Mouse (Mus musculus) adrenal gland, adult 8-10 months (tissue): Measurements from ENCODE around the gene Hfe2. TPM values are rescaled to one million over a fixed set of nuclear protein-coding genes. Genes with fewer than 3 reads are reported as not detected.
"Not testable (repeated sequence)": the region's sequence is repeated elsewhere in the genome, so short reads cannot be mapped to it uniquely, and the experiment has no call there.

Experiments used
- DNase-seq: peaks from one replicate; pipeline ENCODE4 v3.0.0; 2022
- total RNA-seq, 4 experiments: library from RNA; stranded (reverse); gene quantifications; 2 replicates each; pipeline ENCODE4 v1.2.4; 2022

The Hfe2 gene
- total RNA-seq, 4 experiments from 2014 or later, result 0.27 TPM; not detected in 3

- not testable (repeated sequence) for DNase-seq
Measured at GRCm38 (mm10) chr3:96496620-96497275, 28.2 kb upstream of the Hfe2 start.

- peak; percentile 66 for DNase-seq
Measured at GRCm38 (mm10) chr3:96497451-96498028, 27.4 kb upstream of the Hfe2 start.

- no peak for DNase-seq
Measured at GRCm38 (mm10) chr3:96498476-96499245, 26.3 kb upstream of the Hfe2 start.

GRCm38 (mm10) chr3:96499481-96500288, 25.3 kb upstream of the Hfe2 start:
- DNase-seq, result peak; percentile 74

GRCm38 (mm10) chr3:96500289-96500621, 24.7 kb upstream of the Hfe2 start:
- DNase-seq, result peak; percentile 94

- peak; percentile 80 for DNase-seq
Measured at GRCm38 (mm10) chr3:96500691-96501265, 24.2 kb upstream of the Hfe2 start.

- peak; percentile 76 for DNase-seq
Measured at GRCm38 (mm10) chr3:96501391-96502115, 23.4 kb upstream of the Hfe2 start.

- DNase-seq, result no peak
Measured at GRCm38 (mm10) chr3:96502181-96503082, 22.5 kb upstream of the Hfe2 start.

GRCm38 (mm10) chr3:96503083-96503450, 21.9 kb upstream of the Hfe2 start:
- DNase-seq, result no peak

GRCm38 (mm10) chr3:96503946-96504345, 21.0 kb upstream of the Hfe2 start:
- no peak for DNase-seq

GRCm38 (mm10) chr3:96504931-96505330, 20.0 kb upstream of the Hfe2 start:
- no peak for DNase-seq

GRCm38 (mm10) chr3:96506396-96507047, 18.4 kb upstream of the Hfe2 start:
- DNase-seq, result no peak

- DNase-seq, result not testable (repeated sequence)
Measured at GRCm38 (mm10) chr3:96507966-96508365, 17.0 kb upstream of the Hfe2 start.

- DNase-seq, result no peak
Measured at GRCm38 (mm10) chr3:96520171-96520570, 4.8 kb upstream of the Hfe2 start.

GRCm38 (mm10) chr3:96522149-96522548, 2.8 kb upstream of the Hfe2 start:
- no peak for DNase-seq

- no peak for DNase-seq
Measured at GRCm38 (mm10) chr3:96524028-96524810, 753 bp upstream of the Hfe2 start.

- DNase-seq, result no peak
Measured at GRCm38 (mm10) chr3:96526013-96526762, 1.2 kb downstream of the Hfe2 start.

GRCm38 (mm10) chr3:96526864-96527542, 2.0 kb downstream of the Hfe2 start:
- no peak for DNase-seq
